Comparison of ENCODE assay signal across 11 mouse cellular contexts in genomic region chr1:170188601-170189000, GRCm38 (mm10). TPM values are rescaled to one million over a fixed set of nuclear protein-coding genes. Genes with fewer than 3 reads are reported as not detected.
A peak's percentile ranks its signal among the peaks of the same experiment; 100 is the strongest.
DNase-seq lines count a peak whose midpoint lies in the region; ATAC-seq and TF ChIP-seq lines count a peak whose summit lies in the region.
"Had no signal": no experiment of that assay in that cellular context is flagged by ENCODE, and none has a peak within 500 bp of the region (broad histone marks: within the 10 kb centered on the region; RNA-seq: fewer than 3 reads in every experiment).

No protein-coding gene starts in this region.

- peak; percentile 62 for ATAC-seq in Patski
- no peak for ATAC-seq in forebrain, embryonic 12.5 days (ENCODE audit: low FRiP score)
- no peak for ATAC-seq in neural tube, embryonic 15.5 days (ENCODE audit: low FRiP score)

- peak; percentile 32 for DNase-seq in kidney, adult 2 months
- no peak for DNase-seq in kidney, adult 11 months
- no peak for DNase-seq in Patski (ENCODE audit: low read depth, low spot score)
- DNase-seq in gastrocnemius, adult 8-10 months (ENCODE audit: low spot score in 2 of 2) = peak; percentile 79 to 81
- DNase-seq in lung, postnatal 36 days = peak; percentile 65
- no peak for DNase-seq in spleen, postnatal 36 days (ENCODE audit: low spot score in 2 of 2)

- POLR2A ChIA-PET in Patski (lab: Charles Lee) = interaction anchor here (1.5 kb wide), 1 partner anchor 14 kb away, joined by 3 read pairs; the partner anchor contains the start of gene Uap1

- H3K27me3 ChIP-seq in kidney, adult 2 months (replicated peaks; ENCODE audit: control insufficient read depth, insufficient read depth, low read length) = no peaks in the 10 kb centered on the region
- no peaks in the 10 kb centered on the region for H3K27me3 ChIP-seq in Patski
- H3K27me3 ChIP-seq in forebrain, embryonic 12.5 days = no peaks in the 10 kb centered on the region
- H3K27me3 ChIP-seq in neural tube, embryonic 15.5 days (replicated peaks) = no peaks in the 10 kb centered on the region
- H3K27me3 ChIP-seq: stomach, embryonic 15.5 days had no signal

- no peak overlapping the region for H3K9ac ChIP-seq in forebrain, embryonic 12.5 days
- no peak overlapping the region for H3K9ac ChIP-seq in neural tube, embryonic 15.5 days (replicated peaks)
- H3K9ac ChIP-seq: stomach, embryonic 15.5 days had no signal

- no peaks in the 10 kb centered on the region for H3K36me3 ChIP-seq in kidney, adult 2 months (ENCODE audit: control insufficient read depth, insufficient read depth, low read length)
- H3K36me3 ChIP-seq in forebrain, embryonic 12.5 days (replicated peaks) = peaks cover 19% of the 10 kb centered on the region
- H3K36me3 ChIP-seq in neural tube, embryonic 15.5 days = peaks cover 15% of the 10 kb centered on the region

- in situ Hi-C loops in Patski (cut with MboI; ENCODE audit: low pct_unique_long_range_greater_than_20kb) = no loop called here

- no peak overlapping the region for H3K4me3 ChIP-seq in kidney, adult 2 months (ENCODE audit: insufficient read depth, low read depth, low read length)
- no peak overlapping the region for H3K4me3 ChIP-seq in forebrain, embryonic 12.5 days (replicated peaks)
- H3K4me3 ChIP-seq in neural tube, embryonic 15.5 days (replicated peaks) = no peak overlapping the region
- H3K4me3 ChIP-seq: stomach, embryonic 15.5 days had no signal

- no peak for TF ChIP-seq CTCF in kidney, adult 2 months (conservative IDR thresholded peaks at IDR 0.05; ENCODE audit: insufficient read depth, insufficient read length, low read depth, low read length)
- TF ChIP-seq CTCF in Patski (IDR thresholded peaks at IDR 0.05) = no peak

- CTCF ChIA-PET in Patski (lab: Charles Lee) = no interaction called here

- peaks cover 7% of the 10 kb centered on the region for H3K4me1 ChIP-seq in kidney, adult 2 months (ENCODE audit: control insufficient read depth, insufficient read depth, low read length)
- no peaks in the 10 kb centered on the region for H3K4me1 ChIP-seq in forebrain, embryonic 12.5 days
- no peaks in the 10 kb centered on the region for H3K4me1 ChIP-seq in neural tube, embryonic 15.5 days
- H3K4me1 ChIP-seq: stomach, embryonic 15.5 days had no signal

- no peak overlapping the region for H3K4me2 ChIP-seq in forebrain, embryonic 12.5 days
- H3K4me2 ChIP-seq in neural tube, embryonic 15.5 days = no peak overlapping the region
- H3K4me2 ChIP-seq: stomach, embryonic 15.5 days had no signal

- no peak for TF ChIP-seq POLR2A in kidney, adult 2 months (IDR thresholded peaks at IDR 0.05; ENCODE audit: low read depth, low read length)

- no peak overlapping the region for H3K27ac ChIP-seq in kidney, adult 2 months (ENCODE audit: insufficient read depth, low read depth, low read length)
- no peak overlapping the region for H3K27ac ChIP-seq in forebrain, embryonic 12.5 days
- no peak overlapping the region for H3K27ac ChIP-seq in neural tube, embryonic 15.5 days (replicated peaks)
- H3K27ac ChIP-seq: stomach, embryonic 15.5 days had no signal

- WGBS in kidney, adult 2 months = 31% methylated on average over 11 of the region's 11 CpGs
- WGBS in forebrain, embryonic 12.5 days = 90% methylated on average over 11 of the region's 11 CpGs
- WGBS in neural tube, embryonic 15.5 days = 72% methylated on average over 11 of the region's 11 CpGs

- H3K9me3 ChIP-seq in forebrain, embryonic 12.5 days = no peaks in the 10 kb centered on the region
- H3K9me3 ChIP-seq in neural tube, embryonic 15.5 days (replicated peaks) = no peaks in the 10 kb centered on the region
- H3K9me3 ChIP-seq: stomach, embryonic 15.5 days had no signal

RNA-seq across cellular contexts. Expression of gene Uap1, which starts 13.8 kb away (rescaled TPM):
- polyA plus RNA-seq in kidney, adult 2 months (2012; rRNA removed) = 31.6 and 34.3 TPM in 2 replicates
- 75.2 TPM for polyA plus RNA-seq in Patski (2021)
- total RNA-seq in gastrocnemius, adult 8-10 months (2022) = 10 to 100 TPM; 41.6 to 64.9 (median 48.9) TPM
- polyA plus RNA-seq in forebrain, embryonic 12.5 days (2016; fragmentation: Nextera tagmentation; extraction: Ambion mirVana) = 59.0 and 60.5 TPM in 2 replicates
- polyA plus RNA-seq in neural tube, embryonic 15.5 days (2015; fragmentation: Nextera tagmentation; extraction: Ambion mirVana) = 64.4 and 65.5 TPM in 2 replicates

RNA-seq across cellular contexts. Expression of gene Uhmk1, which starts 26.6 kb away (rescaled TPM):
- polyA plus RNA-seq in kidney, adult 2 months (2012; rRNA removed) = 20.8 and 27.6 TPM in 2 replicates
- polyA plus RNA-seq in Patski (2021) = 47.4 TPM
- total RNA-seq in gastrocnemius, adult 8-10 months (2022) = 10 to 100 TPM; 11.8 to 19.2 (median 13.3) TPM
- polyA plus RNA-seq in forebrain, embryonic 12.5 days (2016; fragmentation: Nextera tagmentation; extraction: Ambion mirVana) = 14.3 and 14.8 TPM in 2 replicates
- 8.1 and 8.3 TPM in 2 replicates for polyA plus RNA-seq in neural tube, embryonic 15.5 days (2015; fragmentation: Nextera tagmentation; extraction: Ambion mirVana)

RNA-seq across cellular contexts. Expression of gene Sh2d1b2, which starts 43.9 kb away (rescaled TPM):
- polyA plus RNA-seq in kidney, adult 2 months (2012; rRNA removed) = not detected in 2 replicates
- polyA plus RNA-seq in Patski (2021) = not detected
- not detected for total RNA-seq in gastrocnemius, adult 8-10 months (2022)
- polyA plus RNA-seq in forebrain, embryonic 12.5 days (2016; fragmentation: Nextera tagmentation; extraction: Ambion mirVana) = not detected in 2 replicates
- polyA plus RNA-seq in neural tube, embryonic 15.5 days (2015; fragmentation: Nextera tagmentation; extraction: Ambion mirVana) = not detected in 2 replicates
- polyA plus RNA-seq: heart, embryonic 16.5 days; limb, embryonic 11.5 days; stomach, embryonic 15.5 days had no signal

Comparison
In these comparisons a context has a peak if more than half of its experiments do, and no peak if none do; other contexts are left out.
1. DNase-seq: peak in kidney, adult 2 months (single experiment), gastrocnemius, adult 8-10 months (2 of 2) and lung, postnatal 36 days (single experiment); none in kidney, adult 11 months (single experiment), Patski (single experiment) and spleen, postnatal 36 days (0 of 2).